Mouse (Mus musculus) kidney, adult 11 months (tissue): ENCODE results near the gene Ugt1a2.
"Not testable (repeated sequence)": the region's sequence is repeated elsewhere in the genome, so short reads cannot be mapped to it uniquely, and the experiment has no call there.

Experiments used
- DNase-seq: peaks from one replicate; pipeline ENCODE4 v3.0.0; 2022

The Ugt1a2 gene

GRCm38 (mm10) chr1:88200456-88200855 is at the start of gene Ugt1a2:
Gene Ugt1a2, plus strand, starts transcription at chr1:88200601.
- peak; percentile 79 for DNase-seq

GRCm38 (mm10) chr1:88158430-88158829 is 42.0 kb upstream of the Ugt1a2 start:
- DNase-seq: no peak

GRCm38 (mm10) chr1:88165711-88166110 is 34.7 kb upstream of the Ugt1a2 start, which contains the start of gene Ugt1a5:
Gene Ugt1a5, plus strand, starts transcription at chr1:88166012.
- no peak for DNase-seq

GRCm38 (mm10) chr1:88172190-88172589 is 28.2 kb upstream of the Ugt1a2 start:
- not testable (repeated sequence) for DNase-seq

- peak; percentile 29 for DNase-seq
Observed at GRCm38 (mm10) chr1:88179657-88180056, 20.7 kb upstream of the Ugt1a2 start.

GRCm38 (mm10) chr1:88186325-88186935 is 14.0 kb upstream of the Ugt1a2 start:
- DNase-seq: no peak

- no peak for DNase-seq
Observed at GRCm38 (mm10) chr1:88192136-88192535, 8.3 kb upstream of the Ugt1a2 start.

GRCm38 (mm10) chr1:88195687-88196086 is 4.7 kb upstream of the Ugt1a2 start:
- peak; percentile 86 for DNase-seq

GRCm38 (mm10) chr1:88197443-88197842 is 3.0 kb upstream of the Ugt1a2 start:
- no peak for DNase-seq

GRCm38 (mm10) chr1:88199996-88200395 is 405 bp upstream of the Ugt1a2 start:
- DNase-seq: no peak

GRCm38 (mm10) chr1:88205294-88205922 is 5.0 kb downstream of the Ugt1a2 start, which contains the start of gene Dnajb3:
Gene Dnajb3, minus strand, starts transcription at chr1:88205782.
- DNase-seq: peak; percentile 63

- DNase-seq: no peak
Observed at GRCm38 (mm10) chr1:88206843-88207479, 6.6 kb downstream of the Ugt1a2 start.

GRCm38 (mm10) chr1:88211812-88212211 is 11.4 kb downstream of the Ugt1a2 start, which contains the start of gene Ugt1a1:
Gene Ugt1a1, plus strand, starts transcription at chr1:88211959.
- DNase-seq: peak; percentile 61

- no peak for DNase-seq
Observed at GRCm38 (mm10) chr1:88212341-88213045, 12.1 kb downstream of the Ugt1a2 start.

GRCm38 (mm10) chr1:88213061-88213460 is 12.7 kb downstream of the Ugt1a2 start:
- DNase-seq: no peak

- DNase-seq: no peak
Observed at GRCm38 (mm10) chr1:88213766-88214461, 13.5 kb downstream of the Ugt1a2 start.

GRCm38 (mm10) chr1:88214462-88214952 is 14.1 kb downstream of the Ugt1a2 start:
- no peak for DNase-seq

- no peak for DNase-seq
Observed at GRCm38 (mm10) chr1:88215466-88216380, 15.3 kb downstream of the Ugt1a2 start.

GRCm38 (mm10) chr1:88216551-88216950 is 16.1 kb downstream of the Ugt1a2 start:
- DNase-seq: no peak

GRCm38 (mm10) chr1:88217144-88217543 is 16.7 kb downstream of the Ugt1a2 start:
- no peak for DNase-seq

GRCm38 (mm10) chr1:88217576-88217975 is 17.2 kb downstream of the Ugt1a2 start:
- no peak for DNase-seq
